Mouse (Mus musculus) bone marrow macrophage, adult 2 months (primary cell): ENCODE measurements around the gene Tfap2a.

Source experiments
- CTCF ChIP-seq: IDR thresholded peaks from 2 replicates; pipeline ENCODE4 v1.5.1; 2012; ENCODE audit warnings: low read depth, mild to moderate bottlenecking, low read length, moderate library complexity
- POLR2A ChIP-seq: IDR thresholded peaks from 2 replicates; pipeline ENCODE4 v1.6.1; 2012; ENCODE audit warnings: mild to moderate bottlenecking, low read depth, low read length, borderline replicate concordance

GRCm38 (mm10) chr13:40708913-40709312, 29.3 kb downstream of the Tfap2a start:
- TF ChIP-seq CTCF (no peak), POLR2A (no peak)
